Mouse (Mus musculus) ES-Bruce4 (cell line): ENCODE results near the gene Med24. TPM values are rescaled to one million over a fixed set of nuclear protein-coding genes. Genes with fewer than 3 reads are reported as not detected.
A peak's percentile ranks its signal among the peaks of the same experiment; 100 is the strongest.
"Not testable (repeated sequence)": the region's sequence is repeated elsewhere in the genome, so short reads cannot be mapped to it uniquely, and the experiment has no call there.

Experiments
- H3K27ac ChIP-seq: 2 replicates; pipeline ENCODE4 v1.5.1; 2012; ENCODE audit warnings: low read length, inconsistent platforms; ENCODE audit not compliant: insufficient read depth
- H3K27me3 ChIP-seq: 2 replicates; pipeline ENCODE4 v1.6.1; 2012; ENCODE audit warnings: mild to moderate bottlenecking, low read length, inconsistent platforms; ENCODE audit not compliant: control insufficient read depth, poor library complexity, insufficient read depth, severe bottlenecking
- H3K36me3 ChIP-seq: 2 replicates; pipeline ENCODE4 v1.6.1; 2012; ENCODE audit warnings: inconsistent platforms, mild to moderate bottlenecking, low read length, moderate library complexity; ENCODE audit not compliant: control insufficient read depth, poor library complexity, insufficient read depth, severe bottlenecking
- H3K4me1 ChIP-seq: one replicate; pipeline ENCODE4 v1.8.1; 2011; ENCODE audit warnings: low read length; ENCODE audit not compliant: control insufficient read depth, insufficient read depth
- H3K4me3 ChIP-seq: 2 replicates; pipeline ENCODE4 v1.5.1; 2011; ENCODE audit warnings: low read depth, mild to moderate bottlenecking, low read length
- H3K9ac ChIP-seq: 2 replicates; pipeline ENCODE4 v1.6.1; 2012; ENCODE audit warnings: low read depth, mild to moderate bottlenecking, inconsistent platforms; ENCODE audit not compliant: poor library complexity, severe bottlenecking
- H3K9me3 ChIP-seq: replicated peaks from 2 replicates; pipeline ENCODE4 v1.6.1; 2012; ENCODE audit warnings: mild to moderate bottlenecking, low read length, inconsistent platforms; ENCODE audit not compliant: control insufficient read depth, poor library complexity, insufficient read depth, severe bottlenecking
- CTCF ChIP-seq: IDR thresholded peaks from one replicate; pipeline ENCODE4 v1.8.1; 2011; ENCODE audit warnings: low read depth, low read length
- EP300 ChIP-seq: IDR thresholded peaks from 2 replicates; pipeline ENCODE4 v1.6.1; 2011; ENCODE audit warnings: low read depth, low read length; ENCODE audit not compliant: insufficient read depth
- POLR2A ChIP-seq: IDR thresholded peaks from one replicate; pipeline ENCODE4 v1.8.1; 2011; ENCODE audit warnings: low read length; ENCODE audit not compliant: insufficient read depth
- polyA plus RNA-seq: library from polyadenylated mRNA; stranded (reverse); fragments of >200 nt; gene quantifications from 2 replicates; pipeline ENCODE4 v1.2.4, GENCODE M21; 2011; ENCODE audit warnings: low read depth; ENCODE audit not compliant: missing spikeins, insufficient read depth, insufficient read length

Gene Med24
- polyA plus RNA-seq, 1 experiment = 83.5 TPM

GRCm38 (mm10) chr11:98685642-98686041 lies 43.6 kb downstream of the Med24 start:
- TF ChIP-seq CTCF (no peak), EP300 (no peak), POLR2A (no peak)
- Histone ChIP-seq H3K27me3 (no peaks in the 10 kb centered on the region), H3K36me3 (peaks cover 47% of the 10 kb centered on the region), H3K9me3 (no peaks in the 10 kb centered on the region), H3K4me1 (no peaks in the 10 kb centered on the region), H3K27ac (no peak overlapping the region), H3K4me3 (no peak overlapping the region), H3K9ac (no peak overlapping the region)

- TF ChIP-seq EP300 (no peak), POLR2A (no peak), CTCF (no peak)
- Histone ChIP-seq H3K27ac (no peak overlapping the region), H3K27me3 (no peaks in the 10 kb centered on the region), H3K4me1 (no peaks in the 10 kb centered on the region), H3K9ac (peak overlapping the region; percentile 79), H3K9me3 (no peaks in the 10 kb centered on the region), H3K36me3 (peaks cover 27% of the 10 kb centered on the region), H3K4me3 (peak overlapping the region; percentile 82)
These were observed 46.4 kb downstream of the Med24 start for GRCm38 (mm10) chr11:98682811-98683210.

- no peaks in the 10 kb centered on the region for H3K4me1 ChIP-seq
- H3K4me3 ChIP-seq = peak within 1 kb of the TSS; percentile 82
- H3K9me3 ChIP-seq = no peaks in the 10 kb centered on the region
- H3K36me3 ChIP-seq = peaks cover 20% of the 10 kb centered on the region
- TF ChIP-seq POLR2A (no peak), EP300 (peak; percentile 52; the same call in 1 of the 2 replicates)
- H3K27ac ChIP-seq = peak within 1 kb of the TSS; percentile 91
- no peaks in the 10 kb centered on the region for H3K27me3 ChIP-seq
- H3K9ac ChIP-seq = peak within 1 kb of the TSS; percentile 79
These were observed 47.2 kb downstream of the Med24 start, which contains the start of gene Psmd3 for GRCm38 (mm10) chr11:98681786-98682745. TSS of gene Psmd3 (plus strand) at chr11:98682554.

- peak overlapping the region; percentile 91 for H3K27ac ChIP-seq
- no peaks in the 10 kb centered on the region for H3K9me3 ChIP-seq
- TF ChIP-seq EP300 (no peak), CTCF (no peak), POLR2A (no peak)
- H3K27me3 ChIP-seq = no peaks in the 10 kb centered on the region
- H3K36me3 ChIP-seq = peaks cover 12% of the 10 kb centered on the region
- H3K4me1 ChIP-seq = peaks cover under 1% of the 10 kb centered on the region
- peak overlapping the region; percentile 60 for H3K9ac ChIP-seq
- no peak overlapping the region for H3K4me3 ChIP-seq
These were observed 48.0 kb downstream of the Med24 start for GRCm38 (mm10) chr11:98681186-98681585.

DNA sequence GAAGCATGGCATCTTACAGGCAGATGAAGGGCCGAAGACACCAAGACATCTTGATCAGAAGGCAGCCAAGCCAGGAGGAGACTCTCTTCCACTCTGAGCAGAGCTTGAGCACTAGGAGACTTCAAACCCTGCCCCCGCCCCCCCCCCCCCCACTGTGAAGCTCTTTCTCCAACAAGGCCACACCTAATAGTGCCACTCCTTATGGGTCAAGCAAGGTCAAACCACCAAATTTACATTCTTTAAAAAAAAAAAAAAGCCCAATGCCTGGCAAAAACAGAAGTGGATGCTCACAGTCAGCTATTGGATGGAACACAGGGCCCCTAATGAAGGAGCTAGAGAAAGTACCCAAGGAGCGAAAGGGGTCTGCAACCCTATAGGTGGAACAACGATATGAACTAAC lies 48.6 kb downstream of the Med24 start:
- H3K27ac ChIP-seq = peak overlapping the region; percentile 36; the same call in 1 of the 2 replicates
- not testable (repeated sequence) for H3K9me3 ChIP-seq, H3K4me1 ChIP-seq, H3K27me3 ChIP-seq, H3K36me3 ChIP-seq, H3K4me3 ChIP-seq
- H3K9ac ChIP-seq = peak overlapping the region; percentile 60; the same call in 1 of the 2 replicates

DNA sequence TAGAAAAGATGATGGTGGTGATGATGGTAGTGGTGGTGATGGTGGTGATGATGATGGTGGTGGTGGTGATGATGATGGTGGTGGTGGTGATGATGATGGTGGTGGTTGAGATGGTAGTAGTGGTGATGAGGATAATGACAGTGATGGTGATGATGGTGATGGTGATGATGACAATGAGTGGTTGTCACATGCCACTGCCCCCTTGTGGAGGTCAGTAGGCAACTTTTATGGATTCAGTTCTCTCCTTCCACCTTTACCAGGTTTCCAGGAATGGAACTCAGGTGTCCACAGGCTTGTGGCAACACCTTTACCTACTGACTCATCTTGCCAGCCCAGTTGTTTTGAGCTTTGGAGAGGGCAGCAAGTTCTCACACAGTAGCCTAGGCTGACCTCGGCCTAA lies 49.2 kb downstream of the Med24 start:
- no peaks in the 10 kb centered on the region for H3K27me3 ChIP-seq
- no peak overlapping the region; the same call in 1 of the 2 replicates for H3K27ac ChIP-seq
- TF ChIP-seq EP300 (no peak), CTCF (no peak), POLR2A (no peak)
- H3K9me3 ChIP-seq = no peaks in the 10 kb centered on the region
- peaks cover 2% of the 10 kb centered on the region for H3K4me1 ChIP-seq
- H3K9ac ChIP-seq = no peak overlapping the region
- H3K4me3 ChIP-seq = no peak overlapping the region
- peaks cover under 1% of the 10 kb centered on the region; the same call in 1 of the 2 replicates for H3K36me3 ChIP-seq
